Mouse (Mus musculus): ENCODE data around the gene Sipa1l1. TPM values are rescaled to one million over a fixed set of nuclear protein-coding genes. Genes with fewer than 3 reads are reported as not detected.

The Sipa1l1 gene
- polyA plus RNA-seq, 1 experiment from 2014 or later, result 41.6 TPM

DNA sequence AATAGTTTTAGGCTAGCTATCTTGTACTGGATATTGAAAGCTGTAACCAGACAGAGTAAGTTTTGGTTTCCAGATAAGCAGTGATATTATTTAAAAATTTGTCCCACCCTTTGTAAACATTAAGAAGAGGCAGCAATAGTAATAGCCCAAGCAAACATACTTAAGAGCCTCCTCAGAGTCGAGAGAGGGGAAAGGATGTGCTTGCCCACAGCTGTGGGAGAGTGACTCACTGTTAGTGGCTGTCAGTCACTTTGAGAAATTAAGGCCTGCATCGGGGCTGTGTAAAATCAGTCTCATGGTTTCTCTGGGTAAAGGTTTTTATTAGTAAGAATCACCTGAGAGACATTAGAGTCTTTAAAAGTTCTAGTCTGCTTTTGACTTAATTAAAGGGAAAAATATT is 40.6 kb downstream of the Sipa1l1 start:
- 27% methylated on average over 2 of the region's 2 CpGs for WGBS
- Histone ChIP-seq H3K27me3 (replicated peaks; ENCODE audit: control insufficient read depth, insufficient read depth, low read length) (no peaks in the 10 kb centered on the region), H3K4me2 (ENCODE audit: low read length) (no peak overlapping the region), H3K4me3 (ENCODE audit: low read depth, low read length) (no peak overlapping the region), H3K4me1 (replicated peaks; ENCODE audit: control insufficient read depth, insufficient read depth, low read length) (peaks cover 6% of the 10 kb centered on the region), H3K9ac (ENCODE audit: low read length) (no peak overlapping the region), H3K27ac (ENCODE audit: low read depth) (no peak overlapping the region), H3K9me3 (ENCODE audit: control insufficient read depth, low read length) (peaks cover 4% of the 10 kb centered on the region; the same call in 1 of the 2 replicates), H3K36me3 (ENCODE audit: control insufficient read depth, insufficient read depth, low read length) (no peaks in the 10 kb centered on the region)
- ATAC-seq (replicated peaks; ENCODE audit: low FRiP score, low TSS enrichment, low read depth) (no peak), DNase-seq (ENCODE audit: low spot score) (no peak)

DNA sequence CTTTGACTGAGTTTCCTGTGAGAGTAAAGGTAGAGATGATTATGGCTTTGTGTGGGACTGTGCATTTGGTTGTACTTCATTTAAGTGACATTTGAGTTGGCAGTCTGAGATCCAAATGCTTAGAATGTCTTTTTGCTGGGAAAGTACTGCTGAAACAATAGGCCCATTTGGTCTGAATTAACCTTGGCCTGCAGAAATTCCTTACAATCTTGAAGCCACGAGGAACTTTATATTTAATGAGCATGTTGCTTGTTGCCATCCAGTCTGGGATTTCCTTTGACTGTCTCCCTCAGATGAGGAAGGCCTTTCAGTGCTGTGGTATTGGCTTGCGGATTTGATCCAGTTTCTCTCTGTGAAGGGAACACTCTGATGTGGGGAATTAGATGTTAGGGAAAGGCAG is 43.9 kb downstream of the Sipa1l1 start:
- Histone ChIP-seq H3K4me2 (ENCODE audit: low read length) (no peak overlapping the region), H3K27me3 (replicated peaks; ENCODE audit: control insufficient read depth, insufficient read depth, low read length) (no peaks in the 10 kb centered on the region), H3K27ac (ENCODE audit: low read depth) (no peak overlapping the region), H3K4me3 (ENCODE audit: low read depth, low read length) (no peak overlapping the region), H3K9me3 (ENCODE audit: control insufficient read depth, low read length) (peaks cover 4% of the 10 kb centered on the region; the same call in 1 of the 2 replicates), H3K9ac (ENCODE audit: low read length) (no peak overlapping the region), H3K4me1 (replicated peaks; ENCODE audit: control insufficient read depth, insufficient read depth, low read length) (peaks cover 8% of the 10 kb centered on the region; the same call in 1 of the 2 replicates), H3K36me3 (ENCODE audit: control insufficient read depth, insufficient read depth, low read length) (no peaks in the 10 kb centered on the region)
- ATAC-seq (replicated peaks; ENCODE audit: low FRiP score, low TSS enrichment, low read depth), result no peak
- 79% methylated on average over 2 of the region's 2 CpGs for WGBS
- no peak for DNase-seq (ENCODE audit: low spot score)

DNA sequence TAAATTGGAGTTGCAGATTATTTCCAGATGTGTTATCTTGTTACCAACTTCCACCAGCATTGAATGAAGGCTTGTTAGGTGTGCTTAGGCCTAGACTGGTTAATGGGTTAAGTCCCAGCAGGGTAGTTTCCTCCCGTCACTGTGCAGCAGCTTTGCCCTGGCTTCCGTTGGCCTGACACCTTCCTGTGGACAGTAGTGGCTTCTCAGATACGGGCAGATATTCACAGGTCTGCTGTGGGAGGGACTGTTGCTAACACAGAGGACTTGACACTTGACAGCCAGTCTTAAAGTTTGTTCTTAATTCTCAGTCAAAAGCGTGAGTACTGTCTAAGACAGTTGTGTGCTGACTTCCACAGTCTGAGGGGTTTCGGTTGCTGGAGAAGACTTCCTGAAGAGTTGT is 45.8 kb downstream of the Sipa1l1 start:
- WGBS, result 70% methylated on average over 5 of the region's 5 CpGs
- no peak overlapping the region for H3K4me3 ChIP-seq (ENCODE audit: low read depth, low read length)
- H3K9ac ChIP-seq (ENCODE audit: low read length), result no peak overlapping the region
- no peak for DNase-seq (ENCODE audit: low spot score)
- H3K4me2 ChIP-seq (ENCODE audit: low read length), result no peak overlapping the region
- H3K36me3 ChIP-seq (ENCODE audit: control insufficient read depth, insufficient read depth, low read length), result no peaks in the 10 kb centered on the region
- no peaks in the 10 kb centered on the region for H3K27me3 ChIP-seq (replicated peaks; ENCODE audit: control insufficient read depth, insufficient read depth, low read length)
- ATAC-seq (replicated peaks; ENCODE audit: low FRiP score, low TSS enrichment, low read depth), result no peak
- peaks cover 4% of the 10 kb centered on the region; the same call in 1 of the 2 replicates for H3K9me3 ChIP-seq (ENCODE audit: control insufficient read depth, low read length)
- no peak overlapping the region for H3K27ac ChIP-seq (ENCODE audit: low read depth)
- H3K4me1 ChIP-seq (replicated peaks; ENCODE audit: control insufficient read depth, insufficient read depth, low read length), result 0 out of 2 replicates have a peak, but pooled peaks cover 3% of the 10 kb centered on the region

DNA sequence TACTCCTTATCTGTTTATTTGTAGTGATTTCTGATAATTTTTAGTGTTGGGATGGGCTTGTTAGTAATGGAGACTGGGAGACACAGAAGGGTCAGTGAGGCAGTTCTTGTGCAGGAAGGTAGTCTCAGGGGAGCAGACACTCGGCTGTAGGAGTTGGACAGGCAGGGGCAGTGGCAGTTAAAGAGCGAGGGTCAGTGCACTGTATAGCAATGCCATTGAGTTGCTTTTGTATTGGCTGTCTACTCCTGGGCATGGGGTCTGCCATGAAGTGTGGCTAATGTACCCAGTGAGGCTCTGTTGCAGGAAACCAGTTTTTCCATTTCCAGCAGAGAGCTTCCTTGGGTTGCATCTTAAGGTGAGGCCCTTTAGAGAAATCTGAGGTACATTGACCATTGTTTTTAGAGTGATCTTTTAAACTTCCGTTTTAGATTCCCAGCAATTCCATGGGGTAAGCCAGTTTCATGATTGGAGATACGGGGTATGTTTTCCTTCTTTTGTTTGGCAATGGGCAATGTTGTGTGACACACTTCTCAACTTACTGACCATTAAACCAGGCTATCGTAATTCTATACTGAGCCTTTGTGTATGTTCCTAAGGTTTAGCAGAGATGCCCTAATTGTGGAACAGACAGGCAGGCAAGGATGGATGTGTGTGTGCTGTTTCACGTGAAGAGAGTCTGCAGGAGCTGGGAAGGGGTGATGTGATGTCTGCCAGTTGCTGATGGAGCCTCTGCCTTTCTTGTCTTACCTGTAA is 47.9 kb downstream of the Sipa1l1 start:
- no peak overlapping the region for H3K4me3 ChIP-seq (ENCODE audit: low read depth, low read length)
- H3K27ac ChIP-seq (ENCODE audit: low read depth), result no peak overlapping the region
- no peak for DNase-seq (ENCODE audit: low spot score)
- ATAC-seq (replicated peaks; ENCODE audit: low FRiP score, low TSS enrichment, low read depth), result no peak
- 0 out of 2 replicates have a peak, but pooled peaks cover 3% of the 10 kb centered on the region for H3K4me1 ChIP-seq (replicated peaks; ENCODE audit: control insufficient read depth, insufficient read depth, low read length)
- no peaks in the 10 kb centered on the region for H3K27me3 ChIP-seq (replicated peaks; ENCODE audit: control insufficient read depth, insufficient read depth, low read length)
- 74% methylated on average over 6 of the region's 6 CpGs for WGBS
- peaks cover 4% of the 10 kb centered on the region; the same call in 1 of the 2 replicates for H3K9me3 ChIP-seq (ENCODE audit: control insufficient read depth, low read length)
- no peak overlapping the region for H3K4me2 ChIP-seq (ENCODE audit: low read length)
- H3K36me3 ChIP-seq (ENCODE audit: control insufficient read depth, insufficient read depth, low read length), result no peaks in the 10 kb centered on the region
- no peak overlapping the region for H3K9ac ChIP-seq (ENCODE audit: low read length)

DNA sequence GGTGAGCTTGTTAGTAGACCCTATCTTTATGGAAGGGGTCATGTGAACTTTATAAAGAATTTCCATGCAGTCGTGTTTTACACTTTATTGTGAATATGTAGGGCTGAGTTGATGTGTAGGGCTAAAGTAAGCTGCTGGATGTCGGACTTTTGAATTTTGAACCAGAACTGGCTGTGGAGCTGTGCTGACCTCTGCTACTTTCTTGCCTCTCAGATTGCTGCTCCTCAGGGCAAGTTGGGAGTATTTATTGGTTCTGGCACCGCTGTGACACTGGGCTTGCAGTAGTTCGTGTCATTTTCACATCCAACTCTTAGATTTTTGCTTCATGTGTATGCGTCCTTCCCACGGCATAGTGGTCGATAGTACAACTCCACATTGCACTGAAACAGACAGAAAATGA is 49.1 kb downstream of the Sipa1l1 start:
- no peak overlapping the region for H3K4me3 ChIP-seq (ENCODE audit: low read depth, low read length)
- 0 out of 2 replicates have a peak, but pooled peaks cover 3% of the 10 kb centered on the region for H3K4me1 ChIP-seq (replicated peaks; ENCODE audit: control insufficient read depth, insufficient read depth, low read length)
- H3K9ac ChIP-seq (ENCODE audit: low read length), result no peak overlapping the region
- no peak for DNase-seq (ENCODE audit: low spot score)
- H3K27me3 ChIP-seq (replicated peaks; ENCODE audit: control insufficient read depth, insufficient read depth, low read length), result no peaks in the 10 kb centered on the region
- H3K27ac ChIP-seq (ENCODE audit: low read depth), result no peak overlapping the region
- no peak overlapping the region for H3K4me2 ChIP-seq (ENCODE audit: low read length)
- 88% methylated on average over 7 of the region's 7 CpGs for WGBS
- no peaks in the 10 kb centered on the region for H3K36me3 ChIP-seq (ENCODE audit: control insufficient read depth, insufficient read depth, low read length)
- H3K9me3 ChIP-seq (ENCODE audit: control insufficient read depth, low read length), result peaks cover 4% of the 10 kb centered on the region; the same call in 1 of the 2 replicates
- no peak for ATAC-seq (replicated peaks; ENCODE audit: low FRiP score, low TSS enrichment, low read depth)

DNA sequence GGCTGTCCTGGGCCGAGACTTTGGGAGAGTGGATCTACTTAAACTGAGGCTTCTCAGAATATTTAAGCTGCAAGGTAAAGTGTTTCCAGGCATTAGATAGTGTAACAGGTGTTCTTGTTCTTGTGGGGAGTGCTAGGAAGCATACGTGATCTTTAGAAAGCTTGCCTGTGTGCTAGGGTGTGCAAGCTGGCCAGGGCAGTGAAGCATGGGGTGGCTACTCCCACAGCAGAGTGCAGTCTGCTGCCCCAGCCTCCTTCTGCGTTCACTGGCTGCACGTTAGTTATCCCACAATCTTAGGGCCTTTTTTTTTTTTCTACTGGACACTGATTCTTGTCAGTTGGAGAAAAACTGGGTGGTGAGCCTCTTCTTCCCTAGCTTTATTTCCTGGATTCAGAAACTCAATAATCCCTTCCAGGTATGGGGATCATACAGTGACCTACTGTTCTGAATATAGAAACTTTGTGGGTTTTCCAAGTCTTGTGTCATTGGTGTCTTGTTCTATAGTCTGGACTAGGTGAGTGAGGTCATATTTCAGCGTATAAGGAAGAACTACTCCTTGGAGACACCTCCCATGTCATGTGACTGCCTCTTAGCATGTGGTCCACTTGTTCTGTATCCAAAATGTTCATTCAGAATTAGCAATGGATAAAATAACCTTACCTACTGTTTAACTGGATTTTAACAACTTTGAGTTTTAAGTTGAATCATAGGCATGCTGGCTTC is 51.4 kb downstream of the Sipa1l1 start:
- Histone ChIP-seq H3K4me1 (replicated peaks; ENCODE audit: control insufficient read depth, insufficient read depth, low read length) (0 out of 2 replicates have a peak, but pooled peaks cover 3% of the 10 kb centered on the region), H3K36me3 (ENCODE audit: control insufficient read depth, insufficient read depth, low read length) (no peaks in the 10 kb centered on the region), H3K9ac (ENCODE audit: low read length) (no peak overlapping the region), H3K4me2 (ENCODE audit: low read length) (no peak overlapping the region), H3K27ac (ENCODE audit: low read depth) (no peak overlapping the region), H3K4me3 (ENCODE audit: low read depth, low read length) (no peak overlapping the region), H3K9me3 (ENCODE audit: control insufficient read depth, low read length) (no peaks in the 10 kb centered on the region), H3K27me3 (replicated peaks; ENCODE audit: control insufficient read depth, insufficient read depth, low read length) (no peaks in the 10 kb centered on the region)
- ATAC-seq (replicated peaks; ENCODE audit: low FRiP score, low TSS enrichment, low read depth) (no peak), DNase-seq (ENCODE audit: low spot score) (no peak)
- 78% methylated on average over 5 of the region's 5 CpGs for WGBS

DNA sequence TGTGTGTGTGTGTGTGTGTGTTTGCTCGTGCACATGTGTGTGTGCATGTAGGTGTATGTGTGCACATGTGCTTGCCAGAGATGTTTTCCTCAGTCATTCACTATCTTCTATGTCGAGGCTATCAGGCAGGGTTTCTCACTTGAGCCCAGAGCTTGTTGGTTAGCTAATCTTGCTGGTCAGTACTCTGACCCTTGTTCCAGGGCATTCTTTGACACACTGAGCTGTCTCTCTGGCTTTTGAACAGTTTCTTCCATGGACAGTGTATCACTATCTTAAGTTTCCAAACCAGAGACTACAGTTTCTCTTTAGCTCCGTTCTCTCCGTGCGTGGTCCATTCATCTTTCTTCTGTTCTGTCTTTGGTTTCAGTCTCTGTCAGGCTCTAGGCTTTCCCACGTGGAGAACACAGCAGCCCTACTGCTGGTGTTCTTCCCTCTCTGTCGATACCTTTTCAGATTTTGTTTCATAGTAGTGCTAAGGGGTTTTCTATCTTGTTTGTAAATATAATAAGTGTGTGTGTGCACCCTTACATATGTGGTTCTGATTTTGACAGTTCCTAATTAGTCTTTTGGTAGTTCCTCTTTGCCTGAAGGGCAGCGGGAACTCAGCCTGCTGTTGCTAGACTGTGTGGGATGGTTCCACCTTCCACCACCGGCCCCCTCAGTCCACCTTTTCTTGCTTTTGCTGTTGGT is 54.2 kb downstream of the Sipa1l1 start:
- H3K27ac ChIP-seq (ENCODE audit: low read depth), result no peak overlapping the region
- no peak overlapping the region for H3K9ac ChIP-seq (ENCODE audit: low read length)
- DNase-seq (ENCODE audit: low spot score) (no peak), ATAC-seq (replicated peaks; ENCODE audit: low FRiP score, low TSS enrichment, low read depth) (no peak)
- no peaks in the 10 kb centered on the region for H3K36me3 ChIP-seq (ENCODE audit: control insufficient read depth, insufficient read depth, low read length)
- no peak overlapping the region for H3K4me2 ChIP-seq (ENCODE audit: low read length)
- WGBS, result 58% methylated on average over 9 of the region's 9 CpGs
- no peaks in the 10 kb centered on the region for H3K9me3 ChIP-seq (ENCODE audit: control insufficient read depth, low read length)
- no peaks in the 10 kb centered on the region for H3K27me3 ChIP-seq (replicated peaks; ENCODE audit: control insufficient read depth, insufficient read depth, low read length)
- 0 out of 2 replicates have a peak, but pooled peaks cover 9% of the 10 kb centered on the region for H3K4me1 ChIP-seq (replicated peaks; ENCODE audit: control insufficient read depth, insufficient read depth, low read length)
- no peak overlapping the region for H3K4me3 ChIP-seq (ENCODE audit: low read depth, low read length)

DNA sequence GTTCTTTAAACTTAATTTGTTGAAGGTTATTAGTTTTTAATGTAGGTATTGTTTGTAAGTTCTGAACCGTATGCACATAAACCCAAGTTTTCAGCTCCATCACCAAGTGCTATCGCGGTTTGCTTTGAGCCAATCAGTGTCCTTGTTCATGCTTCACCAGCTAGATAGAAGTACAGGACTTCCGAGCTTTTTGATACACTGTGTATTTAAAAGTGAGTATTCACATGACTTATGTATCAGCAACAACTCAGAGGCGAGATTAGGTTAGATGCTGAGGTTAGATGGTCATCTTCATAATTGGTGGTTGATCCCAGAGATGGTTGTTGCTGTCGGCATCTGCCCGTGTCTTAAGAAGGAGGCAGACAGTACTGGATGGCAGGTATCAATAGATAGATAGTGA is 55.7 kb downstream of the Sipa1l1 start:
- Histone ChIP-seq H3K4me3 (ENCODE audit: low read depth, low read length) (no peak overlapping the region), H3K36me3 (ENCODE audit: control insufficient read depth, insufficient read depth, low read length) (no peaks in the 10 kb centered on the region), H3K9ac (ENCODE audit: low read length) (no peak overlapping the region), H3K4me2 (ENCODE audit: low read length) (no peak overlapping the region), H3K9me3 (ENCODE audit: control insufficient read depth, low read length) (no peaks in the 10 kb centered on the region), H3K27me3 (replicated peaks; ENCODE audit: control insufficient read depth, insufficient read depth, low read length) (no peaks in the 10 kb centered on the region), H3K27ac (ENCODE audit: low read depth) (no peak overlapping the region), H3K4me1 (replicated peaks; ENCODE audit: control insufficient read depth, insufficient read depth, low read length) (0 out of 2 replicates have a peak, but pooled peaks cover 9% of the 10 kb centered on the region)
- WGBS, result 87% methylated on average over 7 of the region's 7 CpGs
- ATAC-seq (replicated peaks; ENCODE audit: low FRiP score, low TSS enrichment, low read depth), result no peak
- DNase-seq (ENCODE audit: low spot score), result no peak
